Mouse (Mus musculus) heart, embryonic 14.5 days (tissue): ENCODE measurements around the gene Stoml2. TPM values are rescaled to one million over a fixed set of nuclear protein-coding genes. Genes with fewer than 3 reads are reported as not detected.
A peak's percentile ranks its signal among the peaks of the same experiment; 100 is the strongest.

ENCODE experiments used
- ATAC-seq: fragments of 200-750 bp; cut with Nextera tagmentation; 2 replicates; pipeline ENCODE4 v1.8.0; 2017; ENCODE audit warnings: low read depth, moderate TSS enrichment; ENCODE audit not compliant: insufficient number of reproducible peaks, insufficient read depth, low FRiP score
- H3K27ac ChIP-seq, 2 experiments: fragments of 200-500 bp in 1 of 2; fragments of 300-500 bp in 1 of 2; sonication (generic) in 1 of 2; replicated peaks in 1 of 2; 2 replicates each; pipeline ENCODE4 v1.5.1; 2012 to 2014; ENCODE audit warnings: low read depth in 2 of 2, low read length in 2 of 2, control low read depth in 1 of 2, mild to moderate bottlenecking in 1 of 2, mixed read lengths in 1 of 2; ENCODE audit not compliant: control insufficient read depth in 1 of 2, insufficient read depth in 1 of 2
- H3K27me3 ChIP-seq: fragments of 300-500 bp; sonication (generic); 2 replicates; pipeline ENCODE4 v1.6.1; 2014; ENCODE audit warnings: mild to moderate bottlenecking, low read length, control low read depth; ENCODE audit not compliant: control insufficient read depth, insufficient read depth
- H3K36me3 ChIP-seq: fragments of 300-500 bp; sonication (generic); 2 replicates; pipeline ENCODE4 v1.6.1; 2014; ENCODE audit warnings: mild to moderate bottlenecking, control low read depth, low read length, mixed read lengths; ENCODE audit not compliant: control insufficient read depth, insufficient read depth
- H3K4me1 ChIP-seq, 2 experiments: fragments of 200-500 bp in 1 of 2; fragments of 300-500 bp in 1 of 2; sonication (generic) in 1 of 2; 2 replicates each; pipeline ENCODE4 v1.6.1; 2012 to 2014; ENCODE audit warnings: low read length in 2 of 2, control low read depth in 1 of 2, mixed read lengths in 1 of 2; ENCODE audit not compliant: control insufficient read depth in 2 of 2, insufficient read depth in 2 of 2
- H3K4me2 ChIP-seq: fragments of 300-500 bp; sonication (generic); 2 replicates; pipeline ENCODE4 v1.6.1; 2014; ENCODE audit warnings: mild to moderate bottlenecking, low read length
- H3K4me3 ChIP-seq, 2 experiments: fragments of 200-500 bp in 1 of 2; fragments of 300-500 bp in 1 of 2; sonication (generic) in 1 of 2; 2 replicates each; pipeline ENCODE4 v1.5.1; 2012 to 2014; ENCODE audit warnings: low read length in 2 of 2, mild to moderate bottlenecking in 2 of 2, control low read depth in 1 of 2, low read depth in 1 of 2, moderate library complexity in 1 of 2; ENCODE audit not compliant: control insufficient read depth in 1 of 2, insufficient read depth in 1 of 2
- H3K9ac ChIP-seq: fragments of 300-500 bp; sonication (generic); 2 replicates; pipeline ENCODE4 v1.6.1; 2014; ENCODE audit warnings: mild to moderate bottlenecking, low read length
- H3K9me3 ChIP-seq: fragments of 300-500 bp; sonication (generic); 2 replicates; pipeline ENCODE4 v1.6.1; 2016; ENCODE audit warnings: low read length, control low read depth; ENCODE audit not compliant: control insufficient read depth
- WGBS: fragments of 180-500 bp; shearing (Covaris S2); extraction: QIAGEN DNeasy Blood & Tissue Kit; methylation state at CpG from one replicate; pipeline ENCODE4 v1.1.7; 2014; 5-methylcytosine and 5-hydroxymethylcytosine counted together
- polyA plus RNA-seq: library from polyadenylated mRNA; unstranded; fragments of >200 nt; fragmentation: Nextera tagmentation; extraction: Ambion mirVana; gene quantifications from 2 replicates; pipeline ENCODE4 v1.2.1, GENCODE M21; 2014

Stoml2 gene
- polyA plus RNA-seq, 1 experiment from 2014 or later = 201 TPM

GRCm38 (mm10) chr4:43058392-43058752 is 26.9 kb upstream of the Stoml2 start:
- Histone ChIP-seq H3K36me3 (no peaks in the 10 kb centered on the region), H3K27me3 (no peaks in the 10 kb centered on the region), H3K9me3 (no peaks in the 10 kb centered on the region), H3K4me1 (peaks cover 0 to 24% of the 10 kb centered on the region in 2 experiments; a peak in 2 of 4 replicates), H3K4me3 (peak overlapping the region; percentile 74 to 76), H3K4me2 (peak overlapping the region; percentile 78), H3K27ac (no peak overlapping the region; a peak in 1 of 4 replicates), H3K9ac (no peak overlapping the region)
- ATAC-seq = no peak
- 19% methylated on average over 8 of the region's 8 CpGs for WGBS

- H3K27me3 ChIP-seq = no peaks in the 10 kb centered on the region
- H3K4me1 ChIP-seq = peaks cover 0 to 20% of the 10 kb centered on the region in 2 experiments; a peak in 2 of 4 replicates
- H3K9ac ChIP-seq = no peak overlapping the region
- no peaks in the 10 kb centered on the region for H3K36me3 ChIP-seq
- no peak overlapping the region for H3K4me3 ChIP-seq
- no peak overlapping the region for H3K4me2 ChIP-seq
- ATAC-seq = no peak
- no peak overlapping the region for H3K27ac ChIP-seq
- H3K9me3 ChIP-seq = no peaks in the 10 kb centered on the region
- WGBS = 77% methylated on average over 5 of the region's 5 CpGs
These were observed 26.1 kb upstream of the Stoml2 start for GRCm38 (mm10) chr4:43057654-43058053.

GRCm38 (mm10) chr4:43052627-43053026 is 21.1 kb upstream of the Stoml2 start:
- ATAC-seq = no peak

GRCm38 (mm10) chr4:43047231-43047630 is 15.7 kb upstream of the Stoml2 start:
- Histone ChIP-seq H3K36me3 (no peaks in the 10 kb centered on the region), H3K9ac (peak overlapping the region; percentile 25; the same call in 1 of the 2 replicates), H3K27me3 (no peaks in the 10 kb centered on the region), H3K27ac (no peak overlapping the region), H3K4me3 (no peak overlapping the region), H3K4me2 (0 out of 2 replicates have a peak overlapping the region, but pooled peaks have one; percentile 78), H3K9me3 (no peaks in the 10 kb centered on the region), H3K4me1 (peaks cover 7 to 21% of the 10 kb centered on the region in 2 experiments)
- no peak for ATAC-seq
- 9% methylated on average over 5 of the region's 5 CpGs for WGBS

More at GRCm38 (mm10) chr4:43052627-43053026, 21.1 kb upstream of the Stoml2 start:
- 6% methylated on average over 4 of the region's 4 CpGs for WGBS
- no peaks in the 10 kb centered on the region for H3K9me3 ChIP-seq
- no peak overlapping the region for H3K9ac ChIP-seq
- H3K4me1 ChIP-seq = no peaks in the 10 kb centered on the region
- no peaks in the 10 kb centered on the region for H3K27me3 ChIP-seq
- no peak overlapping the region for H3K4me2 ChIP-seq
- H3K36me3 ChIP-seq = no peaks in the 10 kb centered on the region
- no peak overlapping the region for H3K4me3 ChIP-seq
- H3K27ac ChIP-seq = no peak overlapping the region

- no peak overlapping the region for H3K27ac ChIP-seq
- no peaks in the 10 kb centered on the region for H3K9me3 ChIP-seq
- 57% methylated on average over 5 of the region's 5 CpGs for WGBS
- no peaks in the 10 kb centered on the region for H3K36me3 ChIP-seq
- no peaks in the 10 kb centered on the region for H3K27me3 ChIP-seq
- no peak overlapping the region for H3K4me3 ChIP-seq
- ATAC-seq = no peak
- H3K4me2 ChIP-seq = peak overlapping the region; percentile 78; the same call in 1 of the 2 replicates
- H3K9ac ChIP-seq = no peak overlapping the region
- peaks cover 7 to 21% of the 10 kb centered on the region in 2 experiments for H3K4me1 ChIP-seq
These were observed 15.1 kb upstream of the Stoml2 start for GRCm38 (mm10) chr4:43046607-43047006.

- peak within 1 kb of the TSS; percentile 67 for H3K9ac ChIP-seq
- peak within 1 kb of the TSS; percentile 66 to 72 for H3K27ac ChIP-seq
- peaks cover 9 to 21% of the 10 kb centered on the region in 2 experiments for H3K4me1 ChIP-seq
- 1% methylated on average over 33 of the region's 33 CpGs for WGBS
- H3K4me2 ChIP-seq = peak within 1 kb of the TSS; percentile 78
- H3K27me3 ChIP-seq = no peaks in the 10 kb centered on the region
- H3K4me3 ChIP-seq = peak within 1 kb of the TSS; percentile 57 to 79
- peak; percentile 89 for ATAC-seq
- H3K9me3 ChIP-seq = no peaks in the 10 kb centered on the region
- H3K36me3 ChIP-seq = no peaks in the 10 kb centered on the region
These were observed 14.3 kb upstream of the Stoml2 start, which contains the start of gene Fam214b for GRCm38 (mm10) chr4:43045659-43046302. TSS of gene Fam214b (minus strand) at chr4:43046220.

- peak overlapping the region; percentile 57 for H3K4me3 ChIP-seq
These were observed 13.8 kb upstream of the Stoml2 start for GRCm38 (mm10) chr4:43045285-43045658.

More at GRCm38 (mm10) chr4:43045285-43045658, 13.8 kb upstream of the Stoml2 start:
- WGBS = 11% methylated on average over 13 of the region's 13 CpGs
- Histone ChIP-seq H3K27ac (peak overlapping the region in 1 of 2 experiments; percentile 50; a peak in 2 of 4 replicates), H3K27me3 (no peaks in the 10 kb centered on the region), H3K4me2 (peak overlapping the region; percentile 78), H3K36me3 (no peaks in the 10 kb centered on the region), H3K9ac (peak overlapping the region; percentile 67), H3K4me1 (peaks cover 10 to 25% of the 10 kb centered on the region in 2 experiments), H3K9me3 (no peaks in the 10 kb centered on the region)
- ATAC-seq = 0 out of 2 replicates have a peak, but pooled peaks have one; percentile 0
